Mouse (Mus musculus): ENCODE data around the gene Baz2a.
A peak's percentile ranks its signal among the peaks of the same experiment; 100 is the strongest.
"Not testable (repeated sequence)": the region's sequence is repeated elsewhere in the genome, so short reads cannot be mapped to it uniquely, and the experiment has no call there.

Baz2a gene

GRCm38 (mm10) chr10:128081807-128082476 lies 9.4 kb upstream of the Baz2a start:
- no peak for DNase-seq (ENCODE audit: low spot score in 2 of 2)

- no peak for DNase-seq (ENCODE audit: low spot score in 2 of 2)
Observed at GRCm38 (mm10) chr10:128082477-128082808, 8.9 kb upstream of the Baz2a start.

GRCm38 (mm10) chr10:128082880-128083421 lies 8.4 kb upstream of the Baz2a start, which contains the start of gene Atp5b:
TSS of gene Atp5b (plus strand) at chr10:128083273.
- DNase-seq (ENCODE audit: low spot score in 2 of 2), result peak; percentile 96 to 98

- peak; percentile 9 to 41 for DNase-seq (ENCODE audit: low spot score in 2 of 2)
Observed at GRCm38 (mm10) chr10:128083688-128084087, 7.7 kb upstream of the Baz2a start.

- DNase-seq (ENCODE audit: low spot score in 2 of 2), result no peak
Observed at GRCm38 (mm10) chr10:128084160-128084559, 7.2 kb upstream of the Baz2a start.

GRCm38 (mm10) chr10:128086391-128086790 lies 5.0 kb upstream of the Baz2a start:
- no peak for DNase-seq (ENCODE audit: low spot score in 2 of 2)

GRCm38 (mm10) chr10:128087216-128087615 lies 4.2 kb upstream of the Baz2a start:
- DNase-seq (ENCODE audit: low spot score in 2 of 2), result not testable (repeated sequence)

GRCm38 (mm10) chr10:128088181-128088580 lies 3.2 kb upstream of the Baz2a start:
- DNase-seq (ENCODE audit: low spot score in 2 of 2), result no peak

GRCm38 (mm10) chr10:128089842-128090241 lies 1.5 kb upstream of the Baz2a start:
- no peak for DNase-seq (ENCODE audit: low spot score in 2 of 2)

- peak; percentile 86 to 88 for DNase-seq (ENCODE audit: low spot score in 2 of 2)
Observed at GRCm38 (mm10) chr10:128090651-128091563, 470 bp upstream of the Baz2a start.

- DNase-seq (ENCODE audit: low spot score in 2 of 2), result peak; percentile 68 to 84
Observed at GRCm38 (mm10) chr10:128092506-128093495, 1.4 kb downstream of the Baz2a start.

GRCm38 (mm10) chr10:128093496-128094294 lies 2.3 kb downstream of the Baz2a start:
- peak; percentile 13 to 18 for DNase-seq (ENCODE audit: low spot score in 2 of 2)

GRCm38 (mm10) chr10:128094340-128094968 lies 3.1 kb downstream of the Baz2a start:
- DNase-seq (ENCODE audit: low spot score in 2 of 2), result peak; percentile 82 to 92

GRCm38 (mm10) chr10:128095003-128095636 lies 3.7 kb downstream of the Baz2a start:
- no peak for DNase-seq (ENCODE audit: low spot score in 2 of 2)

GRCm38 (mm10) chr10:128096313-128096692 lies 4.9 kb downstream of the Baz2a start:
- no peak for DNase-seq (ENCODE audit: low spot score in 2 of 2)

- peak; percentile 64 to 79 for DNase-seq (ENCODE audit: low spot score in 2 of 2)
Observed at GRCm38 (mm10) chr10:128096693-128097586, 5.6 kb downstream of the Baz2a start.

GRCm38 (mm10) chr10:128097587-128097971 lies 6.2 kb downstream of the Baz2a start:
- DNase-seq (ENCODE audit: low spot score in 2 of 2), result peak; percentile 28 to 47

GRCm38 (mm10) chr10:128110103-128110761 lies 18.9 kb downstream of the Baz2a start:
- no peak for DNase-seq (ENCODE audit: low spot score in 2 of 2)
